Mouse (Mus musculus) stomach, embryonic 14.5 days (tissue): ENCODE results near the gene Gins1. TPM values are rescaled to one million over a fixed set of nuclear protein-coding genes. Genes with fewer than 3 reads are reported as not detected.

Experiments
- ATAC-seq: fragments of 200-750 bp; cut with Nextera tagmentation; 2 replicates; pipeline ENCODE4 v1.8.0; 2017; ENCODE audit warnings: low read depth, moderate TSS enrichment; ENCODE audit not compliant: insufficient number of reproducible peaks, insufficient read depth, low FRiP score
- H3K27ac ChIP-seq: fragments of 300-500 bp; sonication (generic); 2 replicates; pipeline ENCODE4 v1.5.1; 2014; ENCODE audit warnings: mild to moderate bottlenecking, low read length, moderate library complexity, mixed read lengths
- H3K27me3 ChIP-seq: fragments of 300-500 bp; sonication (generic); 2 replicates; pipeline ENCODE4 v1.6.1; 2014; ENCODE audit warnings: low read length, control low read depth, mixed read lengths; ENCODE audit not compliant: control insufficient read depth, insufficient read depth
- H3K36me3 ChIP-seq: fragments of 300-500 bp; sonication (generic); 2 replicates; pipeline ENCODE4 v1.6.1; 2014; ENCODE audit warnings: mild to moderate bottlenecking, control low read depth, low read length, moderate library complexity, mixed read lengths; ENCODE audit not compliant: control insufficient read depth, insufficient read depth
- H3K4me1 ChIP-seq: fragments of 300-500 bp; sonication (generic); 2 replicates; pipeline ENCODE4 v1.6.1; 2014; ENCODE audit warnings: low read length, control low read depth, mixed read lengths; ENCODE audit not compliant: control insufficient read depth, insufficient read depth
- H3K4me2 ChIP-seq: fragments of 300-500 bp; sonication (generic); replicated peaks from 2 replicates; pipeline ENCODE4 v1.6.1; 2014; ENCODE audit warnings: low read depth, low read length, control low read depth
- H3K4me3 ChIP-seq: fragments of 300-500 bp; sonication (generic); 2 replicates; pipeline ENCODE4 v1.5.1; 2014; ENCODE audit warnings: low read depth, low read length, control low read depth
- H3K9ac ChIP-seq: fragments of 300-500 bp; sonication (generic); replicated peaks from 2 replicates; pipeline ENCODE4 v1.6.1; 2014; ENCODE audit warnings: low read depth, mild to moderate bottlenecking, control low read depth, low read length, moderate library complexity, mixed read lengths
- H3K9me3 ChIP-seq: fragments of 300-500 bp; sonication (generic); 2 replicates; pipeline ENCODE4 v1.6.1; 2016; ENCODE audit warnings: low read depth, low read length, control low read depth; ENCODE audit not compliant: control insufficient read depth
- WGBS: fragments of 180-500 bp; shearing (Covaris S2); extraction: QIAGEN DNeasy Blood & Tissue Kit; methylation state at CpG from one replicate; pipeline ENCODE4 v1.1.7; 2014; 5-methylcytosine and 5-hydroxymethylcytosine counted together
- polyA plus RNA-seq: library from polyadenylated mRNA; unstranded; fragments of >200 nt; fragmentation: Nextera tagmentation; extraction: Ambion mirVana; gene quantifications from 2 replicates; pipeline ENCODE4 v1.2.1, GENCODE M21; 2014

Gene Gins1
- polyA plus RNA-seq, 1 experiment from 2014 or later, result 44.8 TPM

DNA sequence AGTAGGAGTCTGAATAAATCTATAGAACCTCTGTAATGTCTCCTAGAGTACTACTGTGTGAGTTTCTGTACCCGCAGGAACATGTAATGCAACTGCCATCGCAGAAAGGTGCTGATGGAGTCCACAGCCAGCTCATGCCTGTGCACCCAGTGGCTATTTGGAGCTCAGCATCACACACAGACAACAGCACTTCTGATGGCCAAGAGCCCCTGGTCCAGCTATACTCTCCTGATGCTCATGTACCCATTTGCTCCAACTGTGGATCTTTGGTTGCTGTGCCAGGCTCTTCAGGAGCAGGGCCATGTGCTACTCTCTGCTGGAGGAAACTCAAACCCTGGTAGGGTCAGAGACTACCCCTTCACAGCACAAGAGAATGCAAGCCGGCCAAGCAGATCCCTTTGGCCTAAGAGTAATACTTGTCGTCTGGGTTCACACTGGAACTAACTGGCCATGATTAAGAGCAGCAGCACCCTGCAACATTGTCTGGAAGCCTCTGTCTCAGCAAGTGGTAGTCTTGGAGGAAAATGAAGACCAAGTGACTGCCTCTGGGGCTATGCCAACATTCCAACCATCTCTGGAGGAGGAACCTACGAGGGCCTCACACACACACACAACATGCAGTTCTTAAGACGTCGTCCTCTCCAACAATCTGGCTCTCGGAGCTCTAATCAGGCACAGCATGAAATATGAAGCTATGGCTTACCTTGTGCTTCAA lies 68.4 kb downstream of the Gins1 start:
- Histone ChIP-seq H3K9me3 (no peaks in the 10 kb centered on the region), H3K27ac (no peak overlapping the region), H3K4me2 (no peak overlapping the region), H3K27me3 (no peaks in the 10 kb centered on the region), H3K4me1 (no peaks in the 10 kb centered on the region), H3K36me3 (peaks cover 16% of the 10 kb centered on the region), H3K9ac (no peak overlapping the region), H3K4me3 (no peak overlapping the region)
- no peak for ATAC-seq
- 81% methylated on average over 8 of the region's 8 CpGs for WGBS

DNA sequence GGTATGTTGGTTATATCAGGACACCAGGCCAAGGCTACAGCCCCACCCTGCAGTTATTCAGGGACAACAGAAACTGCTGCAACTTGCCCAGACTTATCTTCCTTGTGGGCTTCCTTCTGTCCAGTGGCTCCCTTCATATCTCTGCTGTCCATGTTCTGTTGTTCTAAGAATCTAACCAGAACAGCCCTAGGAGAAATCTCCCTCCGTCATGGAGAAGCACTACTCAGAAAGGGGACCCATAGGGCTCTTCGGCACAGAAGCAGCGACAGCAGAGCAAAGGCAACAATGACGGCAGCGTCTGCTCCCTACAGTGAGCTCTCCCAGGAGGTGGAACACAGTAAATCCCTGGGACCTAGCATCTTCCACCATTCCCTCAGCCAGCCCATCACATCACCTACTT lies 71.7 kb downstream of the Gins1 start:
- ATAC-seq, result peak; percentile 46; the same call in 1 of the 2 replicates
- Histone ChIP-seq H3K4me2 (no peak overlapping the region), H3K27ac (no peak overlapping the region), H3K9ac (no peak overlapping the region), H3K36me3 (peaks cover 13% of the 10 kb centered on the region; the same call in 1 of the 2 replicates), H3K4me3 (no peak overlapping the region), H3K27me3 (no peaks in the 10 kb centered on the region), H3K4me1 (no peaks in the 10 kb centered on the region), H3K9me3 (no peaks in the 10 kb centered on the region)
- 91% methylated on average over 5 of the region's 5 CpGs for WGBS

DNA sequence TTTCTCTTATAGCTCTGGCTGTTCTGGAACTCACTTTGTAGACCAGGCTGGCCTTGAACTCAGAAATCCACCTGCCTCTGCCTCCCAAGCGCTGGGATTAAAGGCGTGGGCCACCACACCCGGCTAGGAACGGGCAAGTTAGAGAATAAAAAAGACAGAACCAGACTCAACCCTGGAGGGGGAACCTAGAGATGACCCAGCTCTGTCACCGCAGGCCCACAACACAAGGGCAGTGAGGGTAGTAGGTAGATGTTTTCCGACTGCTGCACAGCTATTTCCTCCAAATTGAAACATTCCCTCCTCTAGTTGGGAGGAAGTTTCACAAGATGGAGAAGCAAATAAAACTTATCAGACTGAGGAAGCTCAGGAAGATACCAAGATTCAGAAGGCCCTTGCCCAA lies 72.5 kb downstream of the Gins1 start:
- Histone ChIP-seq H3K4me2 (no peak overlapping the region), H3K36me3 (peaks cover 13% of the 10 kb centered on the region; the same call in 1 of the 2 replicates), H3K9me3 (no peaks in the 10 kb centered on the region), H3K27ac (no peak overlapping the region), H3K4me3 (no peak overlapping the region), H3K4me1 (no peaks in the 10 kb centered on the region), H3K9ac (no peak overlapping the region), H3K27me3 (no peaks in the 10 kb centered on the region)
- 96% methylated on average over 6 of the region's 6 CpGs for WGBS
- no peak for ATAC-seq

DNA sequence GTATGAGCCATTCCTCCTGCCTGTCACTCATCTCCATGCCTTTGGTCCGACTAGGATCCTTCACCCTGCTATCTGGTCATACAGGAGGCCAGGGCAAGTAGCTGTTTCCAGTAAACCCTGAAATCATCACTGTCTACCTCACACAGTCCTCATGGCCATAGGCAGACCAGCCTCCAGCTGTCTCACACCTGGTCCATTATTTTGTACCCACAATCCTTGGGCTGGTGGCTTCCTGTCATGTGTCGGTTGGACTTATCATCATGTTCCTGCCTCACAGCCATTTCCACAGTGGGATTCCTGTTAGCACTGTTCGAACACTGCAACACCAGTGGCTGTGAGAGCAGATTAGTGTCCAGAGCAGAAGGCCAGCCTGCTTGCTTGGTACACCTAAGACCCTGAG lies 73.6 kb downstream of the Gins1 start:
- Histone ChIP-seq H3K27me3 (no peaks in the 10 kb centered on the region), H3K4me3 (no peak overlapping the region), H3K4me2 (no peak overlapping the region), H3K27ac (no peak overlapping the region), H3K9ac (no peak overlapping the region), H3K36me3 (peaks cover 7% of the 10 kb centered on the region; the same call in 1 of the 2 replicates), H3K4me1 (no peaks in the 10 kb centered on the region), H3K9me3 (no peaks in the 10 kb centered on the region)
- 81% methylated on average over 3 of the region's 3 CpGs for WGBS
- ATAC-seq, result no peak

DNA sequence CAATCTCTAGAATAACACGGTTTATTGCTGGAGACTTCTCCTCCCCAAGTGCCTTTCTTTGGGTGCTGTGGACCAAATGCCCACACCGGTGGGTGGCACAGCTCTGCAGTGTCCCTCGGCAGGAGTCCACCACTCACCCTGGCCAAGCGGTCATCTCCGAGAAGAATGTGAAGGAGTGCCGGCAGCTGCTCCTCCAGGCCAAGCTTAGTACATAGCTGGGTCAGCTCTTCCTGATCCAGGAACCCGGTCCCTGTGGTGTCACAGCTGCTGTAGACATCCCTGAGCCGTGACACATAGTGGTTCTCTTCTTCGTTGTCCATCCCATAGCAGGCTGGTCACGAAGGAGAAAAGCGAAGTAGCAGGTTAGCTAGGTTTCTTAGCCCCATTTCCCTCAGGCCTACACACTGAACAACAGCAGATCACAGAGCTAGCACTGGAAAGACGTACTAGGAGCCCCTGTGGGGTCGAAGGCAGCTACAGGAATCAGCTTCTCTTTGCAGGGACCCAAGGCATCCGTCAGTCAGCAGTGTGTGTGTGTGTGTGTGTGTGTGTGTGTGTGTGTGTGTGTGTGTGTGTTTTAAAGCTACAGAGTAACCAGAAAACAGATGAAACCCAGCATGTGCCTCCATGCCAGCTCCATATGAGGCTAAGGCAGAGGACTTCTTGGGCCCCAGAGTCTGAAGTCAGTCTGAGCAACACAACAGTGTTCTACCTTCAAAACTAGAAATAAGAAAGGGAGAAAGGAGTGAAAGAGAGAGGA lies 74.8 kb downstream of the Gins1 start:
- 90% methylated on average over 14 of the region's 14 CpGs for WGBS

More for the DNA sequence above, 74.8 kb downstream of the Gins1 start:
- Histone ChIP-seq H3K27ac (no peak overlapping the region), H3K4me2 (no peak overlapping the region), H3K4me1 (no peaks in the 10 kb centered on the region), H3K9me3 (no peaks in the 10 kb centered on the region), H3K4me3 (no peak overlapping the region), H3K36me3 (peaks cover 3% of the 10 kb centered on the region; the same call in 1 of the 2 replicates), H3K27me3 (no peaks in the 10 kb centered on the region), H3K9ac (no peak overlapping the region)
- no peak for ATAC-seq

Other genes starting within 250 kb of the Gins1 start
- gene Acss1, start 236.9 kb upstream of the Gins1 start, polyA plus RNA-seq, result 28.7 and 29.1 TPM in 2 replicates
- not detected in 2 replicates for gene Vsx1, start 216.0 kb upstream of the Gins1 start, polyA plus RNA-seq
- 27.0 and 29.6 TPM in 2 replicates for gene Entpd6, start 156.4 kb upstream of the Gins1 start, polyA plus RNA-seq
- gene Pygb, start 118.7 kb upstream of the Gins1 start, polyA plus RNA-seq, result 61.6 and 70.3 TPM in 2 replicates
- 59.5 and 63.0 TPM in 2 replicates for gene Abhd12, start 659 bp upstream of the Gins1 start, polyA plus RNA-seq
- gene Ninl, start 134.0 kb downstream of the Gins1 start, polyA plus RNA-seq, result 13.0 and 14.0 TPM in 2 replicates
- 48.7 and 61.3 TPM in 2 replicates for gene Nanp, start 134.0 kb downstream of the Gins1 start, polyA plus RNA-seq
- not detected in 2 replicates for gene Gm14151, start 186.9 kb downstream of the Gins1 start, polyA plus RNA-seq
- not detected in 2 replicates for gene Gm14147, start 192.8 kb downstream of the Gins1 start, polyA plus RNA-seq